9 mouse cellular contexts compared by ENCODE assay signal in genomic region chr8:60594761-60595160, GRCm38 (mm10). TPM values are rescaled to one million over a fixed set of nuclear protein-coding genes. Genes with fewer than 3 reads are reported as not detected.
A peak's percentile ranks its signal among the peaks of the same experiment; 100 is the strongest.
DNase-seq lines count a peak whose midpoint lies in the region; ATAC-seq and TF ChIP-seq lines count a peak whose summit lies in the region.
"Had no signal": no experiment of that assay in that cellular context is flagged by ENCODE, and none has a peak within 500 bp of the region (broad histone marks: within the 10 kb centered on the region; RNA-seq: fewer than 3 reads in every experiment).

No protein-coding gene starts in this region.

- no peaks in the 10 kb centered on the region for H3K4me1 ChIP-seq in liver, adult 2 months (ENCODE audit: control insufficient read depth, insufficient read depth, low read length)
- no peaks in the 10 kb centered on the region for H3K4me1 ChIP-seq in liver, embryonic 11.5 days (replicated peaks; ENCODE audit: control insufficient read depth, insufficient read depth, low read length)
- H3K4me1 ChIP-seq: limb, embryonic 15.5 days had no signal

- ATAC-seq in liver, embryonic 11.5 days (replicated peaks; ENCODE audit: low FRiP score) = no peak

- no peaks in the 10 kb centered on the region for H3K9me3 ChIP-seq in liver, embryonic 11.5 days (ENCODE audit: control insufficient read depth, low read length)
- H3K9me3 ChIP-seq: limb, embryonic 15.5 days had no signal

- no peak overlapping the region for H3K4me3 ChIP-seq in liver, adult 2 months (ENCODE audit: insufficient read depth, low read depth, low read length)
- no peak overlapping the region for H3K4me3 ChIP-seq in liver, embryonic 11.5 days (ENCODE audit: low read depth, low read length)
- H3K4me3 ChIP-seq: limb, embryonic 15.5 days had no signal

- peak; percentile 67 for TF ChIP-seq CTCF in liver, adult 2 months (IDR thresholded peaks at IDR 0.05; ENCODE audit: low read depth, low read length)

- H3K27ac ChIP-seq in liver, adult 2 months (replicated peaks; ENCODE audit: insufficient read depth, low read depth, low read length) = no peak overlapping the region
- H3K27ac ChIP-seq in liver, embryonic 11.5 days (ENCODE audit: low read depth, low read length) = no peak overlapping the region
- H3K27ac ChIP-seq: limb, embryonic 15.5 days had no signal

- DNase-seq in cerebellum, adult 18-20 months = peak; percentile 9 to 23
- no peak for DNase-seq in cerebellum, adult 11-12 months
- peak; percentile 61 for DNase-seq in liver, adult 2 months (ENCODE audit: extremely low read depth, low read depth, low spot score)
- no peak for DNase-seq in liver, embryonic 11.5 days (ENCODE audit: low spot score)
- peak; percentile 16 for DNase-seq in cerebellum, adult 8-10 months
- DNase-seq in kidney, postnatal 25 days = peak; percentile 65 to 76
- DNase-seq in spleen, postnatal 4 days (ENCODE audit: low spot score in 2 of 2) = no peak
- DNase-seq in thymus, postnatal 4 days = no peak

- no peaks in the 10 kb centered on the region for H3K27me3 ChIP-seq in liver, adult 2 months (ENCODE audit: control insufficient read depth, insufficient read depth, low read length)
- no peaks in the 10 kb centered on the region for H3K27me3 ChIP-seq in liver, embryonic 11.5 days (replicated peaks; ENCODE audit: control insufficient read depth, insufficient read depth, low read length)
- H3K27me3 ChIP-seq: limb, embryonic 15.5 days had no signal

- WGBS in liver, adult 2 months = 53% methylated on average over 3 of the region's 3 CpGs
- WGBS in liver, embryonic 11.5 days = 52% methylated on average over 3 of the region's 3 CpGs

- no peak overlapping the region for H3K4me2 ChIP-seq in liver, embryonic 11.5 days
- H3K4me2 ChIP-seq: limb, embryonic 15.5 days had no signal

- no peak for TF ChIP-seq POLR2A in liver, adult 2 months (IDR thresholded peaks at IDR 0.05; ENCODE audit: extremely low read depth, insufficient read depth, low read length)

- no peaks in the 10 kb centered on the region for H3K79me2 ChIP-seq in liver, adult 2 months (ENCODE audit: control insufficient read depth, insufficient read depth, low read length)

- no peak overlapping the region for H3K9ac ChIP-seq in liver, adult 2 months (ENCODE audit: low read depth, low read length)
- H3K9ac ChIP-seq in liver, embryonic 11.5 days (ENCODE audit: low read depth, low read length) = no peak overlapping the region
- H3K9ac ChIP-seq: limb, embryonic 15.5 days had no signal

- H3K36me3 ChIP-seq in liver, adult 2 months (ENCODE audit: control insufficient read depth, insufficient read depth, low read length) = no peaks in the 10 kb centered on the region
- no peaks in the 10 kb centered on the region for H3K36me3 ChIP-seq in liver, embryonic 11.5 days (ENCODE audit: control insufficient read depth, insufficient read depth, low read length)
- H3K36me3 ChIP-seq: limb, embryonic 15.5 days had no signal

RNA-seq across cellular contexts. Expression of gene Mfap3l, which starts 37.9 kb away (rescaled TPM):
- 0.09 and 0.20 TPM in 2 replicates for total RNA-seq in liver, adult 2 months (2014; rRNA removed)
- polyA plus RNA-seq in liver, adult 2 months (2012; rRNA removed) = 0.09 and 0.11 TPM in 2 replicates
- 0.57 and 0.71 TPM in 2 replicates for polyA plus RNA-seq in liver, embryonic 11.5 days (2014; fragmentation: Nextera tagmentation; extraction: Ambion mirVana)

Comparison
In these comparisons a context has a peak if more than half of its experiments do, and no peak if none do; other contexts are left out.
1. DNase-seq: peak in cerebellum, adult 18-20 months (2 of 2), liver, adult 2 months (single experiment), cerebellum, adult 8-10 months (single experiment) and kidney, postnatal 25 days (2 of 2); none in cerebellum, adult 11-12 months (single experiment), liver, embryonic 11.5 days (single experiment), spleen, postnatal 4 days (0 of 2) and thymus, postnatal 4 days (single experiment).